Mouse (Mus musculus) layer of hippocampus, postnatal 14 days (tissue): Measurements from ENCODE around the gene Fam149b. TPM values are rescaled to one million over a fixed set of nuclear protein-coding genes. Genes with fewer than 3 reads are reported as not detected.

Experiments used
- DNase-seq, 2 experiments: peaks; one replicate each; pipeline ENCODE4 v3.0.0; 2021 to 2022; ENCODE audit warnings: low spot score in 2 of 2, mixed read lengths in 1 of 2
- total RNA-seq, 2 experiments: library from RNA; stranded (reverse); gene quantifications; 2 replicates each; pipeline ENCODE4 v1.2.3; 2021

Gene Fam149b
- total RNA-seq, 2 experiments from 2014 or later, result 44.3 to 45.5 TPM

- DNase-seq, result peak; percentile 91 to 95
Observed at GRCm38 (mm10) chr14:20388441-20389129, 40.6 kb downstream of the Fam149b start, which contains the start of gene Dnajc9. Gene Dnajc9 (minus strand): TSS chr14:20388910.

DNA sequence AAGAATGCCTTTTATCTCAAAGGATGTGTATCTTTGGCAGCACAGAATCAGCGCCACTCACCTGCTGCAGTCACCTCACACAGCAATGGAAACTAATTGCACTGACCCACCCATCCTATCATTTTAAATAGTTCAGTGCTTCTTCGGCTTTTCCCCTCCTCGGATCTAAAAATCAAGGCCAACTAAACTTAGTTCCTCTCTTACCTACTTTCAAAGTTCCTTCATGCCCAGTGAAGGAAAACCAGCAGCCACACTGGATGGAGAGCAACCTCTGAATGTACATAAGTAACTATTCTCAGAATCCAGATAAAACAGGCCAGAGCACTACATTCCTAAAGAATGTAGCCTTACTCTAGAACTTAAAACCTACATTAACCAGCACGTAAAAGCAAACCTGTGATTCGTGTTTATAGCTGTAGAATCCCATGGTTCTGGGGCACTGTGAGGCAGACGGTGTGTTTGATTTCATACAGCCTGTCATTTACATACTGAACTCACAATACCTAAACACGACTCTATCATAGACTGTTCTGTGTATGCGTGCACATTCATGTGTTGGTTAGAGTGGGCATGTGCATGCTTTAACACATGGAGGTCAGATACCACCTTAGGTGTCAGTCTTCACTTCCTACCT is 41.6 kb downstream of the Fam149b start:
- DNase-seq, result no peak

GRCm38 (mm10) chr14:20392326-20392725 is 44.4 kb downstream of the Fam149b start:
- DNase-seq, result no peak

- peak; percentile 86 to 96 for DNase-seq
Observed at GRCm38 (mm10) chr14:20393205-20393913, 45.4 kb downstream of the Fam149b start, which contains the start of gene Mrps16. Gene Mrps16 (minus strand): TSS chr14:20393634.

DNA sequence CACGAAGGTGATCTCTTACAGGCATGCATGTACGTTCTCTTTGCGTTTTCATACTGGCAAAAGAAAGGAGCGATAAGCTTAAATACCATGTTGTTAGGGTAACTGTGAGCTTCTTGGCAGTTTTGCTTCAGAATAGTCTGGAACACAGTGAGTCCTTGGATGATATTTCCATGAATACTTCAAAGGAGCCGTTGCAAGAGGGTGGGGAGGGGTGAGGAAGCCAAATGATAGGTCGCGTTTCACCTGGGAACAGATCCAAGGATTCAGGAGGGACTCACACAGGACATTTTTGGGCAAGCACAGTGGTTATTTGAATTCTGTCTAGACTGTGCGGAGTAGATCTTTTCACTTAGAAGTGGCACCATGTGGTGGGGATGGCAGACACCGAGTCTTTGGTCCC is 49.3 kb downstream of the Fam149b start:
- no peak for DNase-seq

- DNase-seq, result no peak
Observed at GRCm38 (mm10) chr14:20398864-20399263, 50.9 kb downstream of the Fam149b start.

DNA sequence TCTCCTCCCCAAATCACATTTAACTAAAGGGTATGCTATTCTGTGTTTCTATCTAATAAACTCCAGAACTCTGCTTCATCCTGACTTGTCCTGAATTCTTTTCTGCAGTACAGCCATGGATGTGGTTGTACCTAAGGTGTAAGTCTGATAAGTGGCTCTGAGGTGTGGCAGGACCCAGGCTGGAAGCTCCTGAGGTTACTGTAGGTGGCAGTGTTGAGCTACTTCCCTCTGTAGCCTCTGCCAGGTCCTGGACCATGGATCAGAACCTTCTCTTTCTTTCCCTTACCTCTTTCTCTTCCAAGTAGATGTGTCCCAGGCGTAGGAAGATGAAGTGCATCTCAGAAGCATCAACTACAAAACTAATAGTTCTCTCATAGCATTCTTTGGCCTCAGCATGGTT is 52.1 kb downstream of the Fam149b start:
- no peak for DNase-seq

- DNase-seq, result peak in 1 of 2 experiments; percentile 13
Observed at GRCm38 (mm10) chr14:20422257-20422656, 74.3 kb downstream of the Fam149b start.

DNA sequence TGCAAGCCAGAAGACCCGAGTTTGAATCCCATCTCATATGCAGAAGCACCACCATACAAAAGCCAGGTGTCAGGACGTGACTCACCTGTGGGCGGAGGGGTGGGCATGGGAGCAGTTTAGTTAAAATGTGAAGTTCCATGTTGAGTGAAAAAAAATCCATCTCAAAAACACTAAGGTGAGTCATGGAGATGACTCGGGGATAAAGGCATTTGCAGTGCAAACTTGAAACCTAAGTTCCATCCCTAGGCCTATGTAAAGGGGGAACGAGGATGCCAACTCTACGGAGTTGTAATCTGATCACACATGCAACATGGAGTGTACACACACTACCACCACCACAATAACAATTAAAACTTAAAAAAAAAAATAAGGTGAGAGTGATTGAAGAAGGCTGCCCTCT is 75.1 kb downstream of the Fam149b start:
- no peak for DNase-seq

GRCm38 (mm10) chr14:20428593-20428992 is 80.6 kb downstream of the Fam149b start:
- DNase-seq, result no peak

- no peak for DNase-seq
Observed at GRCm38 (mm10) chr14:20429833-20430232, 81.9 kb downstream of the Fam149b start.

DNA sequence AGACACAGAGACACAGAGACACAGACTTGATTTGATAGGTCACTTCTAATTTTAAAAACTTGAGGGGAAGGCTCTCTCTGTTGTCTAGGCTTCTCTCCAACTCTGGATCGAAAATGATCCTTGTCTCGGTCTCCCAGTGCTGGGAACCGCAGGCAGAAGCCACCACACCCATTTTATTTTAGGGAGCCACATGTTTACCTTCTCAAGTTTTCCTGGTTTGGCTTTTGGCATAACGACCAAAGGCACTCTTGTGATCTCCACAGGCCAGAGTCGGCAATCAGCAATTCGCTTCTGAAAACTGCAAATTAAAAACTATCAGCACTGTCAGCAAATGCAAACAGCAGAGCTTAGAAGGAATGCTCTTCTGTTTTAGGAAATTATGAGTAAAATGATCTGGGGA is 83.8 kb downstream of the Fam149b start:
- no peak for DNase-seq

GRCm38 (mm10) chr14:20432420-20432819 is 84.5 kb downstream of the Fam149b start:
- no peak for DNase-seq

Other genes with a start within 250 kb of the Fam149b start
- 1 to 10 TPM; 5.2 to 6.6 TPM for gene Saysd1, start 209.6 kb upstream of the Fam149b start, total RNA-seq
- gene Kcnk5, start 166.4 kb upstream of the Fam149b start, total RNA-seq, result under 1 TPM; 0.39 to 0.41 TPM
- not detected for gene Kcnk16, start 79.0 kb upstream of the Fam149b start, total RNA-seq
- gene Nudt13, start 53.5 kb upstream of the Fam149b start, total RNA-seq, result 10 to 100 TPM; 23.4 to 28.3 TPM
- gene Ecd, start within 50 bp of the Fam149b start, total RNA-seq, result 10 to 100 TPM; 27.9 to 32.8 TPM
- gene Dnajc9, start 40.7 kb downstream of the Fam149b start, total RNA-seq, result 10 to 100 TPM; 21.9 to 22.4 TPM
- 10 to 100 TPM; 33.3 to 36.5 TPM for gene Mrps16, start 45.5 kb downstream of the Fam149b start, total RNA-seq
- gene Cfap70, start 104.1 kb downstream of the Fam149b start, total RNA-seq, result 1 to 10 TPM in 1 of 2 experiments, under 1 TPM in 1; 0.67 to 1.8 TPM
- 10 to 100 TPM; 48.4 to 50.6 TPM for gene Anxa7, start 132.0 kb downstream of the Fam149b start, total RNA-seq
- gene Mss51, start 148.7 kb downstream of the Fam149b start, total RNA-seq, result 1 to 10 TPM; 1.0 to 1.8 TPM
- 100 to 1,000 TPM; 373 to 392 TPM for gene Ppp3cb, start 198.4 kb downstream of the Fam149b start, total RNA-seq